In the genomic region with DNA sequence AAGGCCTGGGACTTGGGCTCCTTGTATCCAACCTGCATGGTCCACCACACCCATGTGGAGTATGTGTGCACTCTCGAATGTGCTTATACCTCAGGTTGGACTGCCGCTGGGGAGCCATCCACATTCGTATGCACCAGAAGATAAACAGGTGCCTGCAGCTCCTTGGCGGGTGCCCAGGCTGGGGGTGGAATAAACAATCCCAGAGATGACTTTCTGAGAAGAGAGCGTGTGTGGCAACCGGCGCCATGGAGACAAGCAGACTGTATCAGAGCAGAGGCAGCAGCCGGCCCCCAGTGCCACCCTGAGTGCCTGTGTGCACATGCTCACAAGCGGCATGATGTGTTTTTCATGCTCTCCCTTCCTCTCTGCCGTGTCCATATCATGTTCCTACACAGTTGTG, we compare ENCODE assay signal across 14 mouse cellular contexts. TPM values are rescaled to one million over a fixed set of nuclear protein-coding genes. Genes with fewer than 3 reads are reported as not detected.
DNase-seq lines count a peak whose midpoint lies in the region; ATAC-seq and TF ChIP-seq lines count a peak whose summit lies in the region.
"Had no signal": no experiment of that assay in that cellular context is flagged by ENCODE, and none has a peak within 500 bp of the region (broad histone marks: within the 10 kb centered on the region; RNA-seq: fewer than 3 reads in every experiment).

No protein-coding gene starts in this region.

- H3K9me3 ChIP-seq in hindbrain, embryonic 16.5 days (ENCODE audit: control insufficient read depth, low read length) = no peaks in the 10 kb centered on the region

- peak; percentile 69 to 73 for DNase-seq in cerebellum, adult 18-20 months
- DNase-seq in cerebellum, postnatal 14 days = peak; percentile 66 to 83
- peak; percentile 87 for DNase-seq in layer of hippocampus, adult 9-10 months (ENCODE audit: low spot score)
- peak; percentile 59 for DNase-seq in left cerebral cortex, postnatal 4 days
- DNase-seq in testis, postnatal 10 days (ENCODE audit: low spot score) = no peak
- DNase-seq in thymus, adult 2 months = no peak
- DNase-seq in adrenal gland, adult 18-20 months (ENCODE audit: low spot score in 2 of 2) = no peak
- DNase-seq: kidney, adult 9 months had no signal

- no peak overlapping the region for H3K27ac ChIP-seq in hindbrain, embryonic 16.5 days (ENCODE audit: low read depth, low read length)
- H3K27ac ChIP-seq in thymus, adult 2 months (ENCODE audit: control insufficient read depth, insufficient read depth, low read length) = no peak overlapping the region

- no peak overlapping the region for H3K4me2 ChIP-seq in hindbrain, embryonic 16.5 days (ENCODE audit: low read length)

- H3K4me1 ChIP-seq in hindbrain, embryonic 16.5 days (ENCODE audit: control insufficient read depth, insufficient read depth, low read depth, low read length) = peaks cover 33% of the 10 kb centered on the region
- H3K4me1 ChIP-seq in thymus, adult 2 months (replicated peaks; ENCODE audit: control insufficient read depth, insufficient read depth, low read length) = peaks cover 6% of the 10 kb centered on the region

- no peak overlapping the region for H3K4me3 ChIP-seq in hindbrain, embryonic 16.5 days (ENCODE audit: low read length)
- H3K4me3 ChIP-seq in thymus, adult 2 months (ENCODE audit: control insufficient read depth, insufficient read depth, low read length) = no peak overlapping the region
- H3K4me3 ChIP-seq: myocyte had no signal

- no peaks in the 10 kb centered on the region for H3K27me3 ChIP-seq in hindbrain, embryonic 16.5 days (replicated peaks; ENCODE audit: control insufficient read depth, insufficient read depth, low read length)
- peaks cover 7% of the 10 kb centered on the region; the same call in 1 of the 2 replicates for H3K27me3 ChIP-seq in thymus, adult 2 months (ENCODE audit: control insufficient read depth, insufficient read depth, low read length)

- TF ChIP-seq POLR2A in thymus, adult 2 months (IDR thresholded peaks at IDR 0.05; ENCODE audit: control insufficient read depth, extremely low read depth, insufficient read depth, low read length, poor library complexity) = no peak

- intact Hi-C loops in left cerebral cortex, postnatal 4 days (cut with DNase I) = no loop called here

- H3K9ac ChIP-seq in hindbrain, embryonic 16.5 days (ENCODE audit: low read depth, low read length) = no peak overlapping the region

- WGBS in hindbrain, embryonic 16.5 days = 55% methylated on average over 10 of the region's 10 CpGs
- 76% methylated on average over 10 of the region's 10 CpGs for WGBS in thymus, adult 2 months

- H3K36me3 ChIP-seq in hindbrain, embryonic 16.5 days (ENCODE audit: control insufficient read depth, insufficient read depth, low read length) = no peaks in the 10 kb centered on the region
- no peaks in the 10 kb centered on the region for H3K36me3 ChIP-seq in thymus, adult 2 months (ENCODE audit: control insufficient read depth, insufficient read depth, low read length)

- TF ChIP-seq CTCF in thymus, adult 2 months (IDR thresholded peaks at IDR 0.05; ENCODE audit: borderline replicate concordance, control insufficient read depth, extremely low read depth, insufficient read depth, low read length, poor library complexity) = no peak

- ATAC-seq in hindbrain, embryonic 16.5 days = no peak
- ATAC-seq: lung, postnatal 0 days had no signal

RNA-seq across cellular contexts. Expression of a gene that starts 3.0 kb away (rescaled TPM):
- total RNA-seq in left cerebral cortex, postnatal 4 days (2021) = 100 to 1,000 TPM; 277 to 278 TPM
- 4.5 and 5.7 TPM in 2 replicates for polyA plus RNA-seq in hindbrain, embryonic 16.5 days (2015; fragmentation: Nextera tagmentation; extraction: Ambion mirVana)
- 0.18 and 0.19 TPM in 2 replicates for polyA plus RNA-seq in thymus, adult 2 months (2012; rRNA removed)
- total RNA-seq in adrenal gland, adult 18-20 months (2021) = 1 to 10 TPM; 2.5 to 3.2 TPM
- total RNA-seq: granulocyte monocyte progenitor cell, adult 5-6 weeks; hematopoietic stem cell, adult 5-6 weeks had no signal
- polyA plus RNA-seq: lung, postnatal 0 days had no signal

RNA-seq across cellular contexts. Expression of a gene that starts 13.7 kb away (rescaled TPM):
- 100 to 1,000 TPM; 331 to 383 TPM for total RNA-seq in left cerebral cortex, postnatal 4 days (2021)
- 130 and 157 TPM in 2 replicates for polyA plus RNA-seq in hindbrain, embryonic 16.5 days (2015; fragmentation: Nextera tagmentation; extraction: Ambion mirVana)
- polyA plus RNA-seq in thymus, adult 2 months (2012; rRNA removed) = 0.53 and 1.6 TPM in 2 replicates
- total RNA-seq in adrenal gland, adult 18-20 months (2021) = 1 to 10 TPM; 1.8 to 3.3 TPM
- total RNA-seq: granulocyte monocyte progenitor cell, adult 5-6 weeks; hematopoietic stem cell, adult 5-6 weeks had no signal
- polyA plus RNA-seq: lung, postnatal 0 days; myocyte had no signal

RNA-seq across cellular contexts. Expression of a gene that starts 31.1 kb away (rescaled TPM):
- not detected for total RNA-seq in left cerebral cortex, postnatal 4 days (2021)
- polyA plus RNA-seq in hindbrain, embryonic 16.5 days (2015; fragmentation: Nextera tagmentation; extraction: Ambion mirVana) = not detected in 2 replicates
- not detected in 2 replicates for polyA plus RNA-seq in thymus, adult 2 months (2012; rRNA removed)
- total RNA-seq in adrenal gland, adult 18-20 months (2021) = not detected
- total RNA-seq: granulocyte monocyte progenitor cell, adult 5-6 weeks; hematopoietic stem cell, adult 5-6 weeks had no signal
- polyA plus RNA-seq: limb, embryonic 14.5 days; lung, postnatal 0 days; myocyte had no signal

RNA-seq across cellular contexts. Expression of a gene that starts 36.5 kb away (rescaled TPM):
- total RNA-seq in left cerebral cortex, postnatal 4 days (2021) = 10 to 100 TPM; 41.2 to 63.8 TPM
- polyA plus RNA-seq in hindbrain, embryonic 16.5 days (2015; fragmentation: Nextera tagmentation; extraction: Ambion mirVana) = 105 and 131 TPM in 2 replicates
- 6.3 and 6.4 TPM in 2 replicates for polyA plus RNA-seq in thymus, adult 2 months (2012; rRNA removed)
- 10 to 100 TPM; 32.6 to 46.1 TPM for total RNA-seq in adrenal gland, adult 18-20 months (2021)
- total RNA-seq: hematopoietic stem cell, adult 5-6 weeks had no signal

RNA-seq across cellular contexts. Expression of a gene that starts 51.4 kb away (rescaled TPM):
- under 1 TPM; 0.12 to 0.26 TPM for total RNA-seq in left cerebral cortex, postnatal 4 days (2021)
- polyA plus RNA-seq in hindbrain, embryonic 16.5 days (2015; fragmentation: Nextera tagmentation; extraction: Ambion mirVana) = 0.16 and 0.21 TPM in 2 replicates
- 1.2 and 1.3 TPM in 2 replicates for polyA plus RNA-seq in thymus, adult 2 months (2012; rRNA removed)
- total RNA-seq in adrenal gland, adult 18-20 months (2021) = under 1 TPM in 1 of 2 experiments, not detected in 1; 0.17 TPM
- total RNA-seq: granulocyte monocyte progenitor cell, adult 5-6 weeks; hematopoietic stem cell, adult 5-6 weeks had no signal
- polyA plus RNA-seq: lung, postnatal 0 days; myocyte had no signal

Comparison
In these comparisons a context has a peak if more than half of its experiments do, and no peak if none do; other contexts are left out.
1. DNase-seq: peak in cerebellum, adult 18-20 months (2 of 2), cerebellum, postnatal 14 days (2 of 2), layer of hippocampus, adult 9-10 months (single experiment) and left cerebral cortex, postnatal 4 days (single experiment); none in testis, postnatal 10 days (single experiment), thymus, adult 2 months (single experiment) and adrenal gland, adult 18-20 months (0 of 2).
2. RNA of a gene that starts 3.0 kb away (total RNA-seq): 277 to 278 TPM in left cerebral cortex, postnatal 4 days; 2.5 to 3.2 TPM in adrenal gland, adult 18-20 months; every median in the first group is over 10 times any median in the second.
3. RNA of a gene that starts 13.7 kb away (total RNA-seq): 331 to 383 TPM in left cerebral cortex, postnatal 4 days; 1.8 to 3.3 TPM in adrenal gland, adult 18-20 months; every median in the first group is over 10 times any median in the second.